Mouse (Mus musculus) MEL (cell line): ENCODE results near the gene Fth1.

ENCODE experiments used
- CTCF ChIP-seq, 3 experiments: IDR thresholded peaks in 2 of 3; conservative IDR thresholded peaks in 1 of 3; 2 replicates each; pipeline ENCODE4 v1.5.1; 2011 to 2012; ENCODE audit warnings: low read length in 3 of 3, low read depth in 2 of 3, mild to moderate bottlenecking in 2 of 3, improper control_type of control experiment in 1 of 3, inconsistent platforms in 1 of 3, mixed read lengths in 1 of 3, moderate library complexity in 1 of 3; ENCODE audit not compliant: control insufficient read depth in 1 of 3, insufficient read depth in 1 of 3, poor library complexity in 1 of 3, severe bottlenecking in 1 of 3
- GATA1 ChIP-seq: IDR thresholded peaks from 2 replicates; pipeline ENCODE4 v1.6.1; 2011; ENCODE audit warnings: low read depth, low read length, improper control_type of control experiment
- NRF1 ChIP-seq: IDR thresholded peaks from 2 replicates; pipeline ENCODE4 v1.6.1; 2014; ENCODE audit warnings: low read depth, mild to moderate bottlenecking, inconsistent platforms, low read length, improper control_type of control experiment, moderate library complexity; ENCODE audit not compliant: poor library complexity, insufficient read depth, severe bottlenecking
- POLR2A ChIP-seq, 2 experiments: IDR thresholded peaks; 2 replicates each; pipeline ENCODE4 v1.6.1; 2011 to 2012; ENCODE audit warnings: low read length in 2 of 2, mild to moderate bottlenecking in 2 of 2, control low read depth in 1 of 2, improper control_type of control experiment in 1 of 2, low read depth in 1 of 2, moderate library complexity in 1 of 2; ENCODE audit not compliant: control insufficient read depth in 1 of 2, insufficient read depth in 1 of 2, poor library complexity in 1 of 2
- TBP ChIP-seq: IDR thresholded peaks from 2 replicates; pipeline ENCODE4 v1.8.0; 2011; ENCODE audit warnings: low read depth, low read length, improper control_type of control experiment
- ZMIZ1 ChIP-seq: IDR thresholded peaks from 2 replicates; pipeline ENCODE4 v1.6.1; 2012; ENCODE audit warnings: low read depth, mild to moderate bottlenecking, inconsistent platforms, low read length, improper control_type of control experiment, moderate library complexity

- TF ChIP-seq ZMIZ1: no peak
- no peak for TF ChIP-seq TBP
- TF ChIP-seq CTCF (IDR thresholded peaks at IDR 0.05 in 2 of 3, conservative IDR thresholded peaks at IDR 0.05 in 1 of 3; ENCODE audit: control insufficient read depth in 1 of 3, insufficient read depth in 1 of 3, low read depth in 2 of 3, low read length in 3 of 3, poor library complexity in 1 of 3, severe bottlenecking in 1 of 3): no peak
- TF ChIP-seq POLR2A (IDR thresholded peaks at IDR 0.05; ENCODE audit: control insufficient read depth in 1 of 2, insufficient read depth in 1 of 2, low read depth in 1 of 2, low read length in 2 of 2, poor library complexity in 1 of 2): no peak
- no peak for TF ChIP-seq NRF1
- TF ChIP-seq GATA1: no peak
Observed at GRCm38 (mm10) chr19:10015442-10015841, 35.0 kb downstream of the Fth1 start.
